ENCODE assay signal across 21 mouse cellular contexts in genomic region chr10:109561094-109561493, GRCm38 (mm10).
A peak's percentile ranks its signal among the peaks of the same experiment; 100 is the strongest.
DNase-seq lines count a peak whose midpoint lies in the region; ATAC-seq and TF ChIP-seq lines count a peak whose summit lies in the region.
"Had no signal": no experiment of that assay in that cellular context is flagged by ENCODE, and none has a peak within 500 bp of the region (broad histone marks: within the 10 kb centered on the region; RNA-seq: fewer than 3 reads in every experiment).

No protein-coding gene starts in this region.

- no peak for TF ChIP-seq EP300 in liver, postnatal 0 days (IDR thresholded peaks at IDR 0.05; ENCODE audit: low read depth)

- no peak for TF ChIP-seq POLR2A in liver, adult 2 months (IDR thresholded peaks at IDR 0.05; ENCODE audit: extremely low read depth, insufficient read depth, low read length)

- no peaks in the 10 kb centered on the region for H3K9me3 ChIP-seq in forebrain, embryonic 13.5 days (replicated peaks)
- no peaks in the 10 kb centered on the region for H3K9me3 ChIP-seq in forebrain, embryonic 14.5 days (replicated peaks; ENCODE audit: control insufficient read depth, low read length)
- no peaks in the 10 kb centered on the region; the same call in 1 of the 2 replicates for H3K9me3 ChIP-seq in liver, postnatal 0 days (ENCODE audit: low read length)
- H3K9me3 ChIP-seq in hindbrain, embryonic 13.5 days, result no peaks in the 10 kb centered on the region
- H3K9me3 ChIP-seq: forebrain, embryonic 12.5 days; G1E; limb, embryonic 10.5 days; midbrain, embryonic 13.5 days; neural tube, embryonic 12.5 days had no signal

- H3K27me3 ChIP-seq in forebrain, embryonic 13.5 days, result no peaks in the 10 kb centered on the region
- H3K27me3 ChIP-seq in forebrain, embryonic 14.5 days (replicated peaks; ENCODE audit: control insufficient read depth, insufficient read depth, low read length), result no peaks in the 10 kb centered on the region
- H3K27me3 ChIP-seq in liver, adult 2 months (ENCODE audit: control insufficient read depth, insufficient read depth, low read length), result no peaks in the 10 kb centered on the region
- no peaks in the 10 kb centered on the region for H3K27me3 ChIP-seq in liver, postnatal 0 days (ENCODE audit: insufficient read depth, low read length)
- H3K27me3 ChIP-seq in hindbrain, embryonic 13.5 days, result no peaks in the 10 kb centered on the region
- H3K27me3 ChIP-seq: forebrain, embryonic 12.5 days; heart, embryonic 12.5 days; midbrain, embryonic 13.5 days; neural tube, embryonic 12.5 days had no signal

- no peaks in the 10 kb centered on the region for H3K36me3 ChIP-seq in forebrain, embryonic 13.5 days (ENCODE audit: poor library complexity, severe bottlenecking)
- H3K36me3 ChIP-seq in forebrain, embryonic 14.5 days (ENCODE audit: control insufficient read depth, insufficient read depth, low read length), result no peaks in the 10 kb centered on the region
- no peaks in the 10 kb centered on the region for H3K36me3 ChIP-seq in liver, adult 2 months (ENCODE audit: control insufficient read depth, insufficient read depth, low read length)
- H3K36me3 ChIP-seq in liver, postnatal 0 days (replicated peaks; ENCODE audit: insufficient read depth, low read length), result no peaks in the 10 kb centered on the region
- no peaks in the 10 kb centered on the region for H3K36me3 ChIP-seq in hindbrain, embryonic 13.5 days
- H3K36me3 ChIP-seq: forebrain, embryonic 12.5 days; G1E; heart, embryonic 12.5 days; limb, embryonic 10.5 days; midbrain, embryonic 13.5 days; neural tube, embryonic 12.5 days had no signal

- no peak overlapping the region for H3K27ac ChIP-seq in forebrain, embryonic 13.5 days
- H3K27ac ChIP-seq in forebrain, embryonic 14.5 days (ENCODE audit: low read depth, low read length), result no peak overlapping the region
- H3K27ac ChIP-seq in liver, adult 2 months (replicated peaks; ENCODE audit: insufficient read depth, low read depth, low read length), result no peak overlapping the region
- H3K27ac ChIP-seq in liver, postnatal 0 days (ENCODE audit: low read depth), result no peak overlapping the region
- H3K27ac ChIP-seq in hindbrain, embryonic 13.5 days, result 0 out of 2 replicates have a peak overlapping the region, but pooled peaks have one; percentile 23
- H3K27ac ChIP-seq: forebrain, embryonic 12.5 days; limb, embryonic 10.5 days; liver, embryonic 14.5 days; midbrain, embryonic 13.5 days; neural tube, embryonic 12.5 days; stomach, postnatal 0 days had no signal

- DNase-seq in forebrain, embryonic 14.5 days (ENCODE audit: low spot score), result no peak
- peak; percentile 40 for DNase-seq in liver, adult 2 months (ENCODE audit: extremely low read depth, low read depth, low spot score)
- DNase-seq in liver, postnatal 0 days, result no peak
- DNase-seq in ZHBTc4 (ENCODE audit: low read depth, low spot score), result peak; percentile 28
- DNase-seq in kidney, postnatal 14 days, result no peak
- DNase-seq: B cell, adult 2 months; cerebellum, postnatal 36 days; kidney, adult 2 months; lung, postnatal 4 days; thymus, postnatal 4 days had no signal

- no peak for TF ChIP-seq CTCF in liver, adult 2 months (IDR thresholded peaks at IDR 0.05; ENCODE audit: low read depth, low read length)
- TF ChIP-seq CTCF in liver, postnatal 0 days (IDR thresholded peaks at IDR 0.05; ENCODE audit: low read depth), result no peak

- H3K4me3 ChIP-seq in forebrain, embryonic 13.5 days, result no peak overlapping the region
- no peak overlapping the region for H3K4me3 ChIP-seq in forebrain, embryonic 14.5 days (ENCODE audit: low read depth, low read length)
- no peak overlapping the region for H3K4me3 ChIP-seq in liver, adult 2 months (ENCODE audit: insufficient read depth, low read depth, low read length)
- no peak overlapping the region for H3K4me3 ChIP-seq in liver, postnatal 0 days (ENCODE audit: low read depth, low read length)
- no peak overlapping the region for H3K4me3 ChIP-seq in hindbrain, embryonic 13.5 days
- H3K4me3 ChIP-seq: forebrain, embryonic 12.5 days; heart, embryonic 12.5 days; limb, embryonic 10.5 days; midbrain, embryonic 13.5 days; neural tube, embryonic 12.5 days had no signal

- WGBS in forebrain, embryonic 13.5 days, result 8% methylated on average over 1 of the region's 1 CpGs
- 9% methylated on average over 1 of the region's 1 CpGs for WGBS in forebrain, embryonic 14.5 days
- WGBS in liver, adult 2 months, result 6% methylated on average over 1 of the region's 1 CpGs
- WGBS in liver, postnatal 0 days (ENCODE audit: insufficient replicate concordance), result 21% methylated on average over 1 of the region's 1 CpGs
- 6% methylated on average over 1 of the region's 1 CpGs for WGBS in hindbrain, embryonic 13.5 days

- H3K9ac ChIP-seq in forebrain, embryonic 13.5 days, result no peak overlapping the region
- H3K9ac ChIP-seq in forebrain, embryonic 14.5 days (ENCODE audit: low read length), result no peak overlapping the region
- no peak overlapping the region for H3K9ac ChIP-seq in liver, adult 2 months (ENCODE audit: low read depth, low read length)
- H3K9ac ChIP-seq in liver, postnatal 0 days (replicated peaks), result no peak overlapping the region
- no peak overlapping the region for H3K9ac ChIP-seq in hindbrain, embryonic 13.5 days
- H3K9ac ChIP-seq: forebrain, embryonic 12.5 days; heart, embryonic 12.5 days; liver, embryonic 14.5 days; midbrain, embryonic 13.5 days; neural tube, embryonic 12.5 days had no signal

- no peak overlapping the region for H3K4me2 ChIP-seq in forebrain, embryonic 13.5 days
- H3K4me2 ChIP-seq in forebrain, embryonic 14.5 days (ENCODE audit: low read length), result no peak overlapping the region
- no peak overlapping the region for H3K4me2 ChIP-seq in liver, postnatal 0 days (ENCODE audit: low read depth, low read length)
- H3K4me2 ChIP-seq in hindbrain, embryonic 13.5 days, result no peak overlapping the region
- H3K4me2 ChIP-seq: forebrain, embryonic 12.5 days; heart, embryonic 12.5 days; midbrain, embryonic 13.5 days; neural tube, embryonic 12.5 days had no signal

- H3K79me2 ChIP-seq in liver, adult 2 months (ENCODE audit: control insufficient read depth, insufficient read depth, low read length), result no peaks in the 10 kb centered on the region

- ATAC-seq in forebrain, embryonic 13.5 days, result peak; percentile 45; the same call in 1 of the 2 replicates
- ATAC-seq in forebrain, embryonic 14.5 days, result no peak
- no peak for ATAC-seq in liver, postnatal 0 days
- ATAC-seq in hindbrain, embryonic 13.5 days (ENCODE audit: low FRiP score), result no peak
- ATAC-seq: activated CD4-positive, CD25-positive, alpha-beta regulatory T cell, adult 4 months; midbrain, embryonic 13.5 days had no signal

- 0 out of 2 replicates have a peak, but pooled peaks cover 3% of the 10 kb centered on the region for H3K4me1 ChIP-seq in forebrain, embryonic 13.5 days
- no peaks in the 10 kb centered on the region for H3K4me1 ChIP-seq in forebrain, embryonic 14.5 days (ENCODE audit: control insufficient read depth, insufficient read depth, low read length)
- no peaks in the 10 kb centered on the region for H3K4me1 ChIP-seq in liver, adult 2 months (ENCODE audit: control insufficient read depth, insufficient read depth, low read length)
- no peaks in the 10 kb centered on the region for H3K4me1 ChIP-seq in liver, postnatal 0 days (ENCODE audit: insufficient read depth)
- H3K4me1 ChIP-seq in hindbrain, embryonic 13.5 days (replicated peaks), result peaks cover 5% of the 10 kb centered on the region; the same call in 1 of the 2 replicates
- H3K4me1 ChIP-seq: forebrain, embryonic 12.5 days; limb, embryonic 10.5 days; midbrain, embryonic 13.5 days; neural tube, embryonic 12.5 days had no signal

Comparison
In these comparisons a context has a peak if more than half of its experiments do, and no peak if none do; other contexts are left out.
1. DNase-seq: peak in liver, adult 2 months (single experiment) and ZHBTc4 (single experiment); none in forebrain, embryonic 14.5 days (single experiment), liver, postnatal 0 days (single experiment) and kidney, postnatal 14 days (single experiment).